Mouse (Mus musculus) bone marrow macrophage, adult 2 months (primary cell): ENCODE measurements around the gene Gm20388.

Experiments used
- CTCF ChIP-seq: IDR thresholded peaks from 2 replicates; pipeline ENCODE4 v1.5.1; 2012; ENCODE audit warnings: low read depth, mild to moderate bottlenecking, low read length, moderate library complexity
- POLR2A ChIP-seq: IDR thresholded peaks from 2 replicates; pipeline ENCODE4 v1.6.1; 2012; ENCODE audit warnings: mild to moderate bottlenecking, low read depth, low read length, borderline replicate concordance

DNA sequence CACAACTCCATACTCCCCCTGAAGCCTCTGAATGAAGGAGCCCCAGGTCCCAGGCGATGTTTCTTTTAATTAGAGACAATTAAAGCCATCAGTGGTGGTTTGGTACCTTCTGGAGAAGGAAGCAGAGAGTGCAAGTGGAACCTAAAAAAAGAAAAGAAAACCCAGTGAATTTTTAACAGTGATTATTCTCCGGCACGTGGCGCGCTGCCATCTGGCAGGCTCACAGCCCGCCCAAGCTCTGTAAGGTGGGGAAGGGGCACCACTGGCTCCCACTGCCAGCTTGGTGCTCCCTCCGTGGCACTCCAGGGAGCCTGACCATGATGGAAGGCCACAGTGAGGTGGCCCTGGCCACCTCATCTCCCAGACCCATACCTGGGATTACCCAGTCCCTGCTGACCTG lies 522.5 kb downstream of the Gm20388 start:
- no peak for TF ChIP-seq POLR2A
- no peak for TF ChIP-seq CTCF
